Mouse (Mus musculus): Measurements from ENCODE around the gene Olfr1446.

DNA sequence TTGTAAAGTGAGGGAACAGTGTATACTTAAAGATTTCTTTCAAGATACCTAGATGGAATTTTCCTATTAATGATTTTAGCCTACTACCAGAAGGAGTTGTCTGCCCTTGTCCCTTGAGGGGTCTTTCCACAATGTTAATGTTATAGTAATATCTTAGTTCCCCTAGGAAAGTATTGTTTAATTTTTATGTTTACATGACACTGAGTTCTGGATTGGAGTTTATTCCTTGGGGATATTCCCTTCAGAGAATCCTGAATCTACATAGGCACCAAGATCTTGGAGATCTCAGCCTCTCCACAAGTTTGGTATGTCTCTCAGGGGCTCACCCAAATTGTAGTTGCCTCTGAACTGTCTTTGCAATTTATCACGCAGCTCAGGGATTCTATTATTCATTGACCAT lies 36.3 kb downstream of the Olfr1446 start, which contains the start of gene Olfr1444:
- TF ChIP-seq POLR2A (IDR thresholded peaks at IDR 0.05; ENCODE audit: borderline replicate concordance, control insufficient read depth, low read depth, low read length) (no peak), CTCF (IDR thresholded peaks at IDR 0.05; ENCODE audit: control insufficient read depth, insufficient read depth, low read length) (no peak)

All from bone marrow, adult 2 months (tissue).